Mouse (Mus musculus) embryonic facial prominence, embryonic 14.5 days (tissue): ENCODE results near the gene Zbtb24. TPM values are rescaled to one million over a fixed set of nuclear protein-coding genes. Genes with fewer than 3 reads are reported as not detected.

ENCODE experiments used
- ATAC-seq: fragments of 200-750 bp; cut with Nextera tagmentation; 2 replicates; pipeline ENCODE4 v1.8.0; 2017; ENCODE audit warnings: low read depth, moderate number of reproducible peaks, moderate TSS enrichment
- DNase-seq: peaks from one replicate; pipeline ENCODE4 v3.0.0-alpha.2; 2015; ENCODE audit warnings: low spot score
- H3K27ac ChIP-seq: fragments of 300-500 bp; sonication (generic); replicated peaks from 2 replicates; pipeline ENCODE4 v1.5.1; 2014; ENCODE audit warnings: low read depth, mild to moderate bottlenecking, low read length, moderate library complexity
- H3K27me3 ChIP-seq: fragments of 300-500 bp; sonication (generic); replicated peaks from 2 replicates; pipeline ENCODE4 v1.6.1; 2014; ENCODE audit warnings: low read length; ENCODE audit not compliant: control insufficient read depth, insufficient read depth
- H3K36me3 ChIP-seq: fragments of 300-500 bp; sonication (generic); 2 replicates; pipeline ENCODE4 v1.6.1; 2014; ENCODE audit warnings: low read length, mixed read lengths; ENCODE audit not compliant: control insufficient read depth, insufficient read depth
- H3K4me1 ChIP-seq: fragments of 300-500 bp; sonication (generic); 2 replicates; pipeline ENCODE4 v1.6.1; 2014; ENCODE audit warnings: antibody characterized with exemption, low read length; ENCODE audit not compliant: control insufficient read depth, insufficient read depth
- H3K4me2 ChIP-seq: fragments of 300-500 bp; sonication (generic); 2 replicates; pipeline ENCODE4 v1.6.1; 2014; ENCODE audit warnings: low read depth, mild to moderate bottlenecking, low read length, moderate library complexity, mixed read lengths
- H3K4me3 ChIP-seq: fragments of 300-500 bp; sonication (generic); 2 replicates; pipeline ENCODE4 v1.5.1; 2014; ENCODE audit warnings: low read depth, mild to moderate bottlenecking, low read length
- H3K9ac ChIP-seq: fragments of 300-500 bp; sonication (generic); 2 replicates; pipeline ENCODE4 v1.6.1; 2014; ENCODE audit warnings: low read depth, mild to moderate bottlenecking, low read length, moderate library complexity, mixed read lengths
- H3K9me3 ChIP-seq: fragments of 300-500 bp; sonication (generic); 2 replicates; pipeline ENCODE4 v1.6.1; 2016; ENCODE audit warnings: low read length; ENCODE audit not compliant: control insufficient read depth
- WGBS: fragments of 180-500 bp; shearing (Covaris S2); extraction: QIAGEN DNeasy Blood & Tissue Kit; methylation state at CpG from one replicate; pipeline ENCODE4 v1.1.7; 2014; 5-methylcytosine and 5-hydroxymethylcytosine counted together
- polyA plus RNA-seq: library from polyadenylated mRNA; unstranded; fragments of >200 nt; fragmentation: Nextera tagmentation; extraction: Ambion mirVana; gene quantifications from 2 replicates; pipeline ENCODE4 v1.2.1, GENCODE M21; 2014

The Zbtb24 gene
- polyA plus RNA-seq, 1 experiment from 2014 or later: 15.4 TPM

- H3K9me3 ChIP-seq: no peaks in the 10 kb centered on the region
- no peak overlapping the region for H3K4me3 ChIP-seq
- H3K4me1 ChIP-seq: no peaks in the 10 kb centered on the region
- H3K36me3 ChIP-seq: peaks cover 49% of the 10 kb centered on the region
- ATAC-seq (no peak), DNase-seq (no peak)
- no peak overlapping the region for H3K9ac ChIP-seq
- no peak overlapping the region for H3K4me2 ChIP-seq
- WGBS: 90% methylated on average over 3 of the region's 3 CpGs
- H3K27ac ChIP-seq: no peak overlapping the region
- H3K27me3 ChIP-seq: no peaks in the 10 kb centered on the region
These were observed 2.6 kb downstream of the Zbtb24 start for GRCm38 (mm10) chr10:41452791-41453190.

DNA sequence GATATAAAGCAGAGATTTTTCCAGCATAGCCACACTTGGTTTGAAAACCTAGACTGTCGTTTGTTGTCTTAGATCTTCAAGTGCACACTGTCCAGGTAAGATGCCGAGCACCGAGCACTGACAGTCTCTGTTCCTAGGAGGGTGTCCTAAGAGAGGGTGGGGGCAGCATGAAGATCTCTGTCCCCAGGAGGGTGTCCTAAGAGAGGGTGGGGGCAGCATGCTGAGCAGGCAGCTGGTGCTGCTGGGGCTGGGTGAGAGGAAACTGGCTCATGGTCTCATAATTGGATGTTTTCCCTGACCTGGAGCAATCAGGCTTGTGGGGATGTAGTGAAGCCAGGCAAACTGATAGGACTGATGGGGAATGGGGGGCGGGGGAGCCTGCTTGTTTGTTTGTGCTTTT lies 9.8 kb downstream of the Zbtb24 start:
- 70% methylated on average over 4 of the region's 4 CpGs for WGBS
- Histone ChIP-seq H3K4me1 (no peaks in the 10 kb centered on the region), H3K27ac (no peak overlapping the region), H3K27me3 (no peaks in the 10 kb centered on the region), H3K36me3 (peaks cover 71% of the 10 kb centered on the region), H3K4me2 (no peak overlapping the region), H3K9me3 (no peaks in the 10 kb centered on the region), H3K4me3 (no peak overlapping the region), H3K9ac (no peak overlapping the region)
- ATAC-seq (no peak), DNase-seq (no peak)

GRCm38 (mm10) chr10:41460501-41460900 lies 10.3 kb downstream of the Zbtb24 start:
- Histone ChIP-seq H3K4me3 (no peak overlapping the region), H3K27me3 (no peaks in the 10 kb centered on the region), H3K36me3 (peaks cover 69% of the 10 kb centered on the region), H3K4me1 (no peaks in the 10 kb centered on the region), H3K9me3 (no peaks in the 10 kb centered on the region), H3K4me2 (no peak overlapping the region), H3K27ac (no peak overlapping the region), H3K9ac (no peak overlapping the region)
- 18% methylated on average over 2 of the region's 2 CpGs for WGBS
- ATAC-seq: no peak
- no peak for DNase-seq

GRCm38 (mm10) chr10:41461057-41461722 lies 11.0 kb downstream of the Zbtb24 start:
- H3K4me2 ChIP-seq: no peak overlapping the region
- no peak overlapping the region for H3K9ac ChIP-seq
- ATAC-seq (no peak), DNase-seq (no peak)
- no peak overlapping the region for H3K4me3 ChIP-seq
- H3K36me3 ChIP-seq: peaks cover 67% of the 10 kb centered on the region
- H3K4me1 ChIP-seq: no peaks in the 10 kb centered on the region
- WGBS: 89% methylated on average over 3 of the region's 3 CpGs
- no peak overlapping the region for H3K27ac ChIP-seq
- no peaks in the 10 kb centered on the region for H3K9me3 ChIP-seq
- H3K27me3 ChIP-seq: no peaks in the 10 kb centered on the region

DNA sequence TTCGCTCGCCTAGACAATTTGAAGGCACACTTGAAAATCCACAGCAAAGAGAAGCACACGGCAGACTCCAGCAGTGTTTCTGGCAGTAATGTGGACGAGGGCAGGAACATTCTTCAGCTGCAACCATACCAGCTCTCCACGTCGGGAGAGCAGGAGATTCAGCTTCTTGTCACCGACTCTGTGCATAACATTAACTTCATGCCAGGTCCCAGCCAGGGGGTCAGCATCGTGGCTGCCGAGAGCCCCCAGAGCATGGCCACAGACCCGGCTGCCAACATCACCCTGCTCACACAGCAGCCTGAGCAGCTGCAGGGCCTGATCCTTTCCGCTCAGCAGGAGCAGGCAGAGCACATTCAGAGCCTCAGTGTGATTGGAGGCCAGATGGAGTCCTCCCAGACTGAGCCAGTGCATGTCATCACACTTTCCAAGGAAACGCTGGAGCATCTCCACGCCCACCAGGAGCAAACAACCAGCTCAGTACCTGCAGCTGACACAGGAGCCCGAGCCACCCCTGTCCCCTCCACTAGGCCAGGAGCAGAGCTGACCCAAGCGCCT lies 14.3 kb downstream of the Zbtb24 start:
- H3K27ac ChIP-seq: no peak overlapping the region
- WGBS: 59% methylated on average over 15 of the region's 15 CpGs
- H3K4me2 ChIP-seq: no peak overlapping the region
- H3K36me3 ChIP-seq: peaks cover 55% of the 10 kb centered on the region
- no peaks in the 10 kb centered on the region for H3K4me1 ChIP-seq
- DNase-seq (no peak), ATAC-seq (no peak)
- H3K4me3 ChIP-seq: no peak overlapping the region
- H3K9me3 ChIP-seq: no peaks in the 10 kb centered on the region
- H3K27me3 ChIP-seq: no peaks in the 10 kb centered on the region
- no peak overlapping the region for H3K9ac ChIP-seq

DNA sequence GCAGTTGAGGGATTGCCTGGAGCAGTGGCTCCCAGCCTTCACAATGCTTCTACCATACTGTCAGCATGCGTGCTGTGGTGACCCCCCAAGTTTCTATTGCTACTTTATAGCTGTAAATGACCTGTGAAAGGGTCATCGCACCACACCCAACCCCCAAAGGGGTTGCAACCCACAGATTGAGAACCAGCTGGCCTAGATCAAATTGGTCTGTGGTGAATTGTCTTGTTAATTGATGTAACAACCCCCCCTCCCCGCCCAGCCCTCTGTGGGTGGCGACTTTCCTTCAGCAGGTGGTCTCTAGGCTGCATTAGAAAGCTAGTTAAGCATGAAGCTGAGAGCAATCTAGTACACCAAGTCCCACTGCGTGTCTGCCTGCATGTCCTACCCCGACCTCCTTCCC lies 17.1 kb downstream of the Zbtb24 start:
- no peaks in the 10 kb centered on the region for H3K27me3 ChIP-seq
- H3K36me3 ChIP-seq: peaks cover 37% of the 10 kb centered on the region
- DNase-seq (no peak), ATAC-seq (no peak)
- H3K9ac ChIP-seq: no peak overlapping the region
- H3K4me2 ChIP-seq: no peak overlapping the region
- H3K4me1 ChIP-seq: no peaks in the 10 kb centered on the region
- no peak overlapping the region for H3K4me3 ChIP-seq
- no peaks in the 10 kb centered on the region for H3K9me3 ChIP-seq
- H3K27ac ChIP-seq: no peak overlapping the region
- 48% methylated on average over 6 of the region's 6 CpGs for WGBS

- Histone ChIP-seq H3K4me1 (0 out of 2 replicates have a peak, but pooled peaks cover under 1% of the 10 kb centered on the region), H3K4me2 (no peak overlapping the region), H3K27ac (no peak overlapping the region), H3K9ac (no peak overlapping the region), H3K36me3 (peaks cover 15% of the 10 kb centered on the region; the same call in 1 of the 2 replicates), H3K9me3 (no peaks in the 10 kb centered on the region), H3K4me3 (no peak overlapping the region), H3K27me3 (no peaks in the 10 kb centered on the region)
- WGBS: 82% methylated on average over 3 of the region's 3 CpGs
- no peak for DNase-seq
- ATAC-seq: no peak
These were observed 20.5 kb downstream of the Zbtb24 start for GRCm38 (mm10) chr10:41470693-41471092.

DNA sequence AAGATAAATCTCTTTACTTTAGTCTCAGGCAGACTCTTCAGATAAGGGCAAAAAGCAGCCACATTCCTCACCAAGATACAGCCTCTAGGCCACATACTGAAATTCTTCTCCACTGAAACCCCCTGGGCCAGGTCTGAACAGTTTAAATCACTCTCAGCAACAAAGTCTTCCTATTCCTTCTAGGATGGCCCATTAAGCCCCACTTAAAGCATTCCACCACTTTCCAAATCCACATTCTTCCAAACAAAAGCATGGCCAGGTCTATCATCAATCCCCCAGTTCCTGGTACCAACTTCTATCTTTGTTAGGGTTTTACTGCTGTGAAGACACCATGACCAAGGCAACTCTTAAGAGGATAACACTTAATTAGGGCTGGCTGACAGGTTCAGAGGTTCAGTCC lies 22.4 kb downstream of the Zbtb24 start:
- H3K27ac ChIP-seq: no peak overlapping the region
- DNase-seq (no peak), ATAC-seq (no peak)
- H3K4me1 ChIP-seq: peaks cover 9% of the 10 kb centered on the region
- no peaks in the 10 kb centered on the region for H3K9me3 ChIP-seq
- H3K4me2 ChIP-seq: no peak overlapping the region
- H3K9ac ChIP-seq: no peak overlapping the region
- no peaks in the 10 kb centered on the region for H3K27me3 ChIP-seq
- no peak overlapping the region for H3K4me3 ChIP-seq
- peaks cover under 1% of the 10 kb centered on the region; the same call in 1 of the 2 replicates for H3K36me3 ChIP-seq

DNA sequence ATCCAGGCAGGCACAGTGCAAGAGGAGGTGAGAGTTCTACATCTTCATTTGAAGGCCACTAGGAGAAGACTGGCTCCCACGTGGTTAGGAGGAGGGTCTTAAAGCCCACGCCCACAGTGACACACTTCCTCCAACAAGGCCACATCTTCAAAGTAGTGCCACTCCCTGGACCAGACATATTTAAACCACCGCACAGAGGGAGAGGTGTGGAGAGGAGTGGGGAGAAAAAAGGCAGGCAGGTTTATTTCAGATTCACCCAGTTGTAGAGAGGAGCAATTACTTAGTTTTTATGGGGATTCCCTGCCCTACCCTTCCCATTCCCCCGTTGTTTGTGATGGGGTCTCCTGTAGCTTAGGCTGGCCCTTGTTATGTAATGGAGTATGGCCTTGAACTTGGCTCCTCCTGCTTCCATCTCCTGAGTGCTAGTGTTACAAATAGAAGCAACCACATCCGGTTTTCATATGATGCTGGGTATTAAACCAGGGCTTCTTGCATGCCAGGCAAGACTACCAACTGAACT lies 22.8 kb downstream of the Zbtb24 start:
- Histone ChIP-seq H3K36me3 (no peaks in the 10 kb centered on the region), H3K27ac (no peak overlapping the region)

More for the DNA sequence above, 22.8 kb downstream of the Zbtb24 start:
- H3K4me1 ChIP-seq: peaks cover 12% of the 10 kb centered on the region
- no peak overlapping the region for H3K9ac ChIP-seq
- ATAC-seq (no peak), DNase-seq (no peak)
- no peaks in the 10 kb centered on the region for H3K9me3 ChIP-seq
- no peaks in the 10 kb centered on the region for H3K27me3 ChIP-seq
- WGBS: 75% methylated on average over 5 of the region's 5 CpGs
- no peak overlapping the region for H3K4me2 ChIP-seq
- H3K4me3 ChIP-seq: no peak overlapping the region
